Mouse (Mus musculus): ENCODE data around the gene Diaph3. TPM values are rescaled to one million over a fixed set of nuclear protein-coding genes. Genes with fewer than 3 reads are reported as not detected.

The Diaph3 gene
- 3.2 to 6.4 TPM (median 3.9 TPM) in 4 replicates for total RNA-seq (2023)

DNA sequence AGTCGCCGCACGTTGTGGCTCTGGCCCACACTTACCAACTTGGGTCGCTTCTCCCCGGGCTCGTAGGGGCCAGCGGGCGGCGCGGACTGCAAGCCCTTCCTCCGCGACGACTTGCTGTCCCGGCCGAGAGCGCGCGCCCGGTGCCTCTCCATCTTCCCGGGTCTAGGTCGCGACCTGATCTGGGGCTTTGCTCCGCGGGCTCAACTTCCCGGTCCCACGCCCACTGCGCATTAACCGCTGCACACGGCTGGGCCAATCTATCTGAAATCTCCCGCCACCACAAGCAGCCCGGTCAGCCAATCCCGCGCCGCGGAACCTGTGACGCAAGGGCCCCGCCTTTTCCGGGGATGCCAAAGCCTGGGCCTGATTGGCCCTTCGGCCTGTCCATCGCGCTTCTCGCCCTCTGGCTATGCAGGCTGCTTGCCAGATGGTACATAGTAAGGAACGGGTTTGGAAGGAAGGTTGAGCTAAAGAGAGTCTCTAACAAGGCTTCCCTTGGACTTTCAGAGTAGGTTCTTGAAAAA, at the start of gene Diaph3:
Diaph3 (minus strand) TSS at position 273 of the 524 bp plus-strand sequence.

